Mouse (Mus musculus) embryonic fibroblast, embryonic 13.5 days (primary cell): Measurements from ENCODE around the gene St14. TPM values are rescaled to one million over a fixed set of nuclear protein-coding genes. Genes with fewer than 3 reads are reported as not detected.
"Not testable (repeated sequence)": the region's sequence is repeated elsewhere in the genome, so short reads cannot be mapped to it uniquely, and the experiment has no call there.

Experiments
- H3K27ac ChIP-seq: 2 replicates; pipeline ENCODE4 v1.5.1; 2012; ENCODE audit warnings: low read length, control low read depth, inconsistent platforms; ENCODE audit not compliant: insufficient read depth
- H3K4me1 ChIP-seq: 2 replicates; pipeline ENCODE4 v1.6.1; 2011; ENCODE audit warnings: low read length; ENCODE audit not compliant: control insufficient read depth, insufficient read depth
- H3K4me3 ChIP-seq: 2 replicates; pipeline ENCODE4 v1.5.1; 2011; ENCODE audit warnings: mild to moderate bottlenecking, control low read depth, low read length; ENCODE audit not compliant: insufficient read depth
- CTCF ChIP-seq: IDR thresholded peaks from 2 replicates; pipeline ENCODE4 v1.5.1; 2011; ENCODE audit warnings: mild to moderate bottlenecking, control low read depth, low read length, moderate library complexity, borderline replicate concordance; ENCODE audit not compliant: insufficient read depth
- POLR2A ChIP-seq: IDR thresholded peaks from 2 replicates; pipeline ENCODE4 v1.6.1; 2011; ENCODE audit warnings: low read depth, mild to moderate bottlenecking, control low read depth, low read length, moderate library complexity
- polyA plus RNA-seq: library from polyadenylated mRNA; stranded (reverse); fragments of >200 nt; gene quantifications from 2 replicates; pipeline ENCODE4 v1.2.4, GENCODE M21; 2011; ENCODE audit warnings: low read depth; ENCODE audit not compliant: missing spikeins, insufficient read length

Gene St14
- polyA plus RNA-seq, 1 experiment = 1.1 TPM

- no peak overlapping the region for H3K27ac ChIP-seq
- H3K4me1 ChIP-seq = no peaks in the 10 kb centered on the region
- TF ChIP-seq POLR2A = no peak
- no peak for TF ChIP-seq CTCF
- no peak overlapping the region for H3K4me3 ChIP-seq
Observed at GRCm38 (mm10) chr9:31073797-31074196, 57.9 kb downstream of the St14 start.

- H3K4me3 ChIP-seq = no peak overlapping the region
- no peak overlapping the region for H3K27ac ChIP-seq
- H3K4me1 ChIP-seq = no peaks in the 10 kb centered on the region
- TF ChIP-seq POLR2A = no peak
- no peak for TF ChIP-seq CTCF
Observed at GRCm38 (mm10) chr9:31072256-31072655, 59.4 kb downstream of the St14 start.

GRCm38 (mm10) chr9:31070706-31071105 lies 60.9 kb downstream of the St14 start:
- TF ChIP-seq CTCF = no peak
- TF ChIP-seq POLR2A = no peak
- Histone ChIP-seq H3K27ac (no peak overlapping the region), H3K4me1 (no peaks in the 10 kb centered on the region), H3K4me3 (no peak overlapping the region)

GRCm38 (mm10) chr9:31058723-31059122 lies 72.9 kb downstream of the St14 start:
- H3K4me1 ChIP-seq = no peaks in the 10 kb centered on the region
- H3K27ac ChIP-seq = no peak overlapping the region; the same call in 1 of the 2 replicates
- no peak overlapping the region for H3K4me3 ChIP-seq
- TF ChIP-seq POLR2A (no peak), CTCF (no peak)

GRCm38 (mm10) chr9:31051509-31051908 lies 80.1 kb downstream of the St14 start:
- not testable (repeated sequence) for H3K27ac ChIP-seq, H3K4me3 ChIP-seq, H3K4me1 ChIP-seq

- TF ChIP-seq CTCF (no peak), POLR2A (no peak)
- H3K4me1 ChIP-seq = no peaks in the 10 kb centered on the region
- no peak overlapping the region for H3K27ac ChIP-seq
- no peak overlapping the region for H3K4me3 ChIP-seq
Observed at GRCm38 (mm10) chr9:31050208-31050607, 81.4 kb downstream of the St14 start.

Other genes starting within 250 kb of the St14 start
- 0.37 and 4.0 TPM in 2 replicates for gene Adamts15, start 209.4 kb downstream of the St14 start, polyA plus RNA-seq
- 0.14 TPM in 1 of 2 replicates, not detected in the other for gene Adamts8, start 189.3 kb downstream of the St14 start, polyA plus RNA-seq
- gene Zbtb44, start 101.2 kb downstream of the St14 start, polyA plus RNA-seq = 16.7 and 21.1 TPM in 2 replicates
- 289 and 305 TPM in 2 replicates for gene Aplp2, start 80.0 kb upstream of the St14 start, polyA plus RNA-seq
- gene Prdm10, start 148.7 kb upstream of the St14 start, polyA plus RNA-seq = 6.4 and 8.2 TPM in 2 replicates